Mouse (Mus musculus) forebrain, embryonic 16.5 days (tissue): ENCODE data around the gene Gpr4. TPM values are rescaled to one million over a fixed set of nuclear protein-coding genes. Genes with fewer than 3 reads are reported as not detected.

Source experiments
- ATAC-seq: fragments of 200-750 bp; cut with Nextera tagmentation; 2 replicates; pipeline ENCODE4 v1.8.0; 2017; ENCODE audit warnings: mild to moderate bottlenecking, moderate library complexity
- H3K27ac ChIP-seq: fragments of 300-500 bp; sonication (generic); 2 replicates; pipeline ENCODE4 v1.5.1; 2014; ENCODE audit warnings: low read length, control low read depth
- H3K27me3 ChIP-seq: fragments of 300-500 bp; sonication (generic); replicated peaks from 2 replicates; pipeline ENCODE4 v1.6.1; 2014; ENCODE audit warnings: low read length; ENCODE audit not compliant: control insufficient read depth, insufficient read depth
- H3K36me3 ChIP-seq: fragments of 300-500 bp; sonication (generic); 2 replicates; pipeline ENCODE4 v1.6.1; 2014; ENCODE audit not compliant: control insufficient read depth, insufficient read depth
- H3K4me1 ChIP-seq: fragments of 300-500 bp; sonication (generic); replicated peaks from 2 replicates; pipeline ENCODE4 v1.6.1; 2014; ENCODE audit warnings: low read length; ENCODE audit not compliant: control insufficient read depth, insufficient read depth
- H3K4me2 ChIP-seq: fragments of 300-500 bp; sonication (generic); 2 replicates; pipeline ENCODE4 v1.6.1; 2014; ENCODE audit warnings: mild to moderate bottlenecking, low read length, control low read depth
- H3K4me3 ChIP-seq: fragments of 300-500 bp; sonication (generic); replicated peaks from 2 replicates; pipeline ENCODE4 v1.5.1; 2014; ENCODE audit warnings: mild to moderate bottlenecking, low read length, control low read depth
- H3K9ac ChIP-seq: fragments of 300-500 bp; sonication (generic); replicated peaks from 2 replicates; pipeline ENCODE4 v1.6.1; 2014; ENCODE audit warnings: low read depth, low read length, control low read depth
- H3K9me3 ChIP-seq: fragments of 300-500 bp; sonication (generic); 2 replicates; pipeline ENCODE4 v1.6.1; 2016; ENCODE audit warnings: low read length; ENCODE audit not compliant: control insufficient read depth
- WGBS: fragments of 180-500 bp; shearing (Covaris S2); extraction: QIAGEN DNeasy Blood & Tissue Kit; methylation state at CpG from one replicate; pipeline ENCODE4 v1.1.7; 2014; 5-methylcytosine and 5-hydroxymethylcytosine counted together
- polyA plus RNA-seq: library from polyadenylated mRNA; unstranded; fragments of >200 nt; fragmentation: Nextera tagmentation; extraction: Ambion mirVana; gene quantifications from 2 replicates; pipeline ENCODE4 v1.2.1, GENCODE M21; 2015

The Gpr4 gene
- polyA plus RNA-seq, 1 experiment from 2014 or later: 2.5 TPM

GRCm38 (mm10) chr7:19265147-19265546 is 52.8 kb downstream of the Gpr4 start:
- Histone ChIP-seq H3K27me3 (no peaks in the 10 kb centered on the region), H3K4me2 (no peak overlapping the region), H3K36me3 (peaks cover 14% of the 10 kb centered on the region), H3K27ac (no peak overlapping the region), H3K9ac (no peak overlapping the region), H3K4me3 (no peak overlapping the region), H3K9me3 (no peaks in the 10 kb centered on the region), H3K4me1 (peaks cover 13% of the 10 kb centered on the region)
- ATAC-seq: no peak
- 86% methylated on average over 7 of the region's 7 CpGs for WGBS

- Histone ChIP-seq H3K4me3 (no peak overlapping the region), H3K4me2 (no peak overlapping the region), H3K27me3 (no peaks in the 10 kb centered on the region), H3K36me3 (peaks cover 8% of the 10 kb centered on the region), H3K9ac (no peak overlapping the region), H3K9me3 (no peaks in the 10 kb centered on the region), H3K27ac (no peak overlapping the region), H3K4me1 (peaks cover 23% of the 10 kb centered on the region)
- 82% methylated on average over 10 of the region's 10 CpGs for whole genome bisulfite sequencing
- ATAC-seq: no peak
Measured at GRCm38 (mm10) chr7:19265928-19266822, 53.8 kb downstream of the Gpr4 start.

GRCm38 (mm10) chr7:19267051-19267450 is 54.7 kb downstream of the Gpr4 start:
- ATAC-seq: no peak
- Histone ChIP-seq H3K9me3 (no peaks in the 10 kb centered on the region), H3K9ac (no peak overlapping the region), H3K4me1 (peaks cover 23% of the 10 kb centered on the region), H3K27me3 (no peaks in the 10 kb centered on the region), H3K4me2 (no peak overlapping the region), H3K36me3 (peaks cover 8% of the 10 kb centered on the region), H3K4me3 (no peak overlapping the region), H3K27ac (no peak overlapping the region)
- WGBS: 79% methylated on average over 10 of the region's 10 CpGs

GRCm38 (mm10) chr7:19268993-19269681 is 56.8 kb downstream of the Gpr4 start:
- 0 out of 2 replicates have a peak, but pooled peaks cover 2% of the 10 kb centered on the region for H3K36me3 ChIP-seq
- H3K27me3 ChIP-seq: no peaks in the 10 kb centered on the region
- H3K9ac ChIP-seq: peak overlapping the region; percentile 87; the same call in 1 of the 2 replicates
- peak overlapping the region; percentile 49; the same call in 1 of the 2 replicates for H3K27ac ChIP-seq
- H3K4me3 ChIP-seq: peak overlapping the region; percentile 96
- peaks cover 23% of the 10 kb centered on the region for H3K4me1 ChIP-seq
- 59% methylated on average over 10 of the region's 10 CpGs for WGBS
- H3K9me3 ChIP-seq: no peaks in the 10 kb centered on the region
- peak overlapping the region; percentile 84 for H3K4me2 ChIP-seq
- ATAC-seq: no peak

GRCm38 (mm10) chr7:19269721-19270441 is 57.5 kb downstream of the Gpr4 start:
- peak overlapping the region; percentile 49; the same call in 1 of the 2 replicates for H3K27ac ChIP-seq
- no peak for ATAC-seq

GRCm38 (mm10) chr7:19270509-19271237 is 58.3 kb downstream of the Gpr4 start:
- WGBS: 1% methylated on average over 16 of the region's 21 CpGs
- H3K27ac ChIP-seq: peak overlapping the region; percentile 29; the same call in 1 of the 2 replicates

More at GRCm38 (mm10) chr7:19269721-19270441, 57.5 kb downstream of the Gpr4 start:
- Histone ChIP-seq H3K4me2 (peak overlapping the region; percentile 84), H3K36me3 (no peaks in the 10 kb centered on the region), H3K4me1 (peaks cover 23% of the 10 kb centered on the region), H3K4me3 (peak overlapping the region; percentile 96), H3K9me3 (no peaks in the 10 kb centered on the region), H3K27me3 (no peaks in the 10 kb centered on the region), H3K9ac (peak overlapping the region; percentile 87)
- 3% methylated on average over 18 of the region's 19 CpGs for WGBS

GRCm38 (mm10) chr7:19271238-19272172 is 59.2 kb downstream of the Gpr4 start, which contains the start of gene Vasp:
Vasp (minus strand) TSS chr7:19271817.
- Histone ChIP-seq H3K27me3 (no peaks in the 10 kb centered on the region), H3K9ac (peak within 1 kb of the TSS; percentile 87), H3K9me3 (no peaks in the 10 kb centered on the region), H3K4me1 (peaks cover 23% of the 10 kb centered on the region), H3K4me2 (peak within 1 kb of the TSS; percentile 84), H3K36me3 (no peaks in the 10 kb centered on the region), H3K4me3 (peak within 1 kb of the TSS; percentile 96), H3K27ac (peak within 1 kb of the TSS; percentile 90)
- under 1% methylated on average over 62 of the region's 62 CpGs for WGBS
- peak; percentile 88 for ATAC-seq

More at GRCm38 (mm10) chr7:19270509-19271237, 58.3 kb downstream of the Gpr4 start:
- H3K4me2 ChIP-seq: peak overlapping the region; percentile 84
- peaks cover 23% of the 10 kb centered on the region for H3K4me1 ChIP-seq
- peak overlapping the region; percentile 96 for H3K4me3 ChIP-seq
- no peaks in the 10 kb centered on the region for H3K9me3 ChIP-seq
- ATAC-seq: no peak
- H3K27me3 ChIP-seq: no peaks in the 10 kb centered on the region
- no peaks in the 10 kb centered on the region for H3K36me3 ChIP-seq
- peak overlapping the region; percentile 87 for H3K9ac ChIP-seq
